ENCODE assay signal across 13 mouse cellular contexts in the genomic region with DNA sequence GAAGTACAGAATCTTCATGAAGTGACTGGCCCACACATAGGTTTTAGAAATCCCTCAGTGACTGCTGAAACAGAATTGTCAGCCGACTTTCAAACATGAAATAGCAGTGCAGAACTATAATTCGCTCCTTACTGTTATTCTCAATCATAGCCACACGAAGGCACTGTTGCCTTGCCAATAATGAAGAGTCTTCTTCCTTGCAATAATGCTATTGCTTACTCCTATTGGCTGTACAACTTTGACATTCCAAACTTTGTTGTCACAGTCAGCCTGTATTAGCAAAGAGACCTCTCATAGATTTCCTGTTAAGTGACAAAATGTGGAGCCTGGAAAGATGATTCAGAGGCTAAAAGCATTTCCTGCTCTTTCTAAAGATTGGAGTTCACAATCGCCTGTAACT. TPM values are rescaled to one million over a fixed set of nuclear protein-coding genes. Genes with fewer than 3 reads are reported as not detected.
A peak's percentile ranks its signal among the peaks of the same experiment; 100 is the strongest.
DNase-seq lines count a peak whose midpoint lies in the region; ATAC-seq and TF ChIP-seq lines count a peak whose summit lies in the region.
"Had no signal": no experiment of that assay in that cellular context is flagged by ENCODE, and none has a peak within 500 bp of the region (broad histone marks: within the 10 kb centered on the region; RNA-seq: fewer than 3 reads in every experiment).

No protein-coding gene starts in this region.

- no peak overlapping the region for H3K4me3 ChIP-seq in heart, adult 2 months
- H3K4me3 ChIP-seq: embryonic facial prominence, embryonic 12.5 days; neural tube, embryonic 13.5 days had no signal

- H3K27me3 ChIP-seq in heart, adult 2 months (ENCODE audit: control insufficient read depth, insufficient read depth, low read length): no peaks in the 10 kb centered on the region
- H3K27me3 ChIP-seq: embryonic facial prominence, embryonic 12.5 days; neural tube, embryonic 13.5 days had no signal

- no peak for TF ChIP-seq POLR2A in heart, adult 2 months (IDR thresholded peaks at IDR 0.05; ENCODE audit: insufficient read depth, low read depth, low read length)
- TF ChIP-seq POLR2A in brain, embryonic 14.5 days (IDR thresholded peaks at IDR 0.05; ENCODE audit: borderline replicate concordance, extremely low read depth, insufficient read depth, insufficient read length, poor library complexity, severe bottlenecking): no peak

- no peak overlapping the region for H3K27ac ChIP-seq in heart, adult 2 months
- H3K27ac ChIP-seq: embryonic facial prominence, embryonic 12.5 days; neural tube, embryonic 13.5 days had no signal

- H3K9ac ChIP-seq in heart, adult 2 months (ENCODE audit: low read depth, low read length): no peak overlapping the region
- H3K9ac ChIP-seq: embryonic facial prominence, embryonic 12.5 days; neural tube, embryonic 13.5 days had no signal

- no peaks in the 10 kb centered on the region for H3K79me2 ChIP-seq in heart, adult 2 months (replicated peaks; ENCODE audit: control insufficient read depth, insufficient read depth, low read length)

- TF ChIP-seq EP300 in heart, adult 2 months (IDR thresholded peaks at IDR 0.05; ENCODE audit: insufficient read depth, low read depth, low read length): no peak

- intact Hi-C loops in heart, adult 2 months (cut with DNase I): loop anchor here (1.0 to 10.0 kb wide), 4 partner anchors 164 to 344 kb away; a partner anchor contains a TSS
- intact Hi-C loops in heart, postnatal 25 days (cut with DNase I): loop anchor here (2.0 to 10.0 kb wide), 3 partner anchors 154 to 344 kb away; a partner anchor contains a TSS

- peak; percentile 81 for TF ChIP-seq CTCF in heart, adult 2 months (IDR thresholded peaks at IDR 0.05)
- TF ChIP-seq CTCF in brain, embryonic 14.5 days (IDR thresholded peaks at IDR 0.05; ENCODE audit: borderline replicate concordance, extremely low read depth, insufficient read depth, insufficient read length): peak; percentile 38; the same call in 1 of the 2 replicates

- H3K4me1 ChIP-seq in heart, adult 2 months (ENCODE audit: control insufficient read depth, insufficient read depth, low read length): no peaks in the 10 kb centered on the region
- H3K4me1 ChIP-seq: embryonic facial prominence, embryonic 12.5 days; neural tube, embryonic 13.5 days had no signal

- H3K36me3 ChIP-seq in heart, adult 2 months (ENCODE audit: control insufficient read depth, insufficient read depth, low read length): no peaks in the 10 kb centered on the region
- H3K36me3 ChIP-seq: embryonic facial prominence, embryonic 12.5 days; neural tube, embryonic 13.5 days had no signal

- 0 out of 2 replicates have a peak, but pooled peaks have one; percentile 39 for ATAC-seq in megakaryocyte progenitor cell, adult 5-6 weeks (replicated peaks; ENCODE audit: poor library complexity)

- no peak for DNase-seq in heart, adult 2 months
- DNase-seq in heart, postnatal 25 days (ENCODE audit: low spot score): no peak
- DNase-seq in lung, postnatal 10 days: peak; percentile 15
- no peak for DNase-seq in lung, postnatal 14 days
- peak; percentile 33 for DNase-seq in brain, embryonic 14.5 days (ENCODE audit: low read depth)
- DNase-seq in natural killer cell, adult 2 months (ENCODE audit: low spot score in 2 of 2): no peak
- no peak for DNase-seq in adrenal gland, adult 18-20 months (ENCODE audit: low spot score in 2 of 2)
- DNase-seq: thymus, postnatal 14 days had no signal

- WGBS in heart, adult 2 months: 33% methylated on average over 4 of the region's 4 CpGs

RNA-seq across cellular contexts. Expression of a gene that starts 7.3 kb away (rescaled TPM):
- not detected for total RNA-seq in heart, adult 2 months (2021)
- polyA plus RNA-seq in heart, adult 2 months (2012; rRNA removed): not detected in 2 replicates
- not detected for total RNA-seq in heart, postnatal 25 days (2021)
- not detected in 2 replicates for polyA plus RNA-seq in brain, embryonic 14.5 days (2012; rRNA removed)
- total RNA-seq in megakaryocyte progenitor cell, adult 5-6 weeks (2015): not detected in 2 replicates
- total RNA-seq in megakaryocyte progenitor cell, adult 5-6 weeks (2017): not detected in 2 replicates
- not detected for total RNA-seq in adrenal gland, adult 18-20 months (2021)
- polyA plus RNA-seq: embryonic facial prominence, embryonic 12.5 days; heart, embryonic 16.5 days; liver, embryonic 11.5 days; neural tube, embryonic 13.5 days had no signal

RNA-seq across cellular contexts. Expression of a gene that starts 15.0 kb away (rescaled TPM):
- not detected for total RNA-seq in heart, adult 2 months (2021)
- not detected in 2 replicates for polyA plus RNA-seq in heart, adult 2 months (2012; rRNA removed)
- total RNA-seq in heart, postnatal 25 days (2021): not detected
- not detected in 2 replicates for polyA plus RNA-seq in brain, embryonic 14.5 days (2012; rRNA removed)
- not detected in 2 replicates for total RNA-seq in megakaryocyte progenitor cell, adult 5-6 weeks (2015)
- not detected in 2 replicates for total RNA-seq in megakaryocyte progenitor cell, adult 5-6 weeks (2017)
- not detected for total RNA-seq in adrenal gland, adult 18-20 months (2021)
- polyA plus RNA-seq: embryonic facial prominence, embryonic 12.5 days; heart, embryonic 16.5 days; liver, embryonic 11.5 days; neural tube, embryonic 13.5 days had no signal

RNA-seq across cellular contexts. Expression of a gene that starts 24.0 kb away (rescaled TPM):
- not detected for total RNA-seq in heart, adult 2 months (2021)
- not detected in 2 replicates for polyA plus RNA-seq in heart, adult 2 months (2012; rRNA removed)
- not detected for total RNA-seq in heart, postnatal 25 days (2021)
- not detected in 2 replicates for polyA plus RNA-seq in brain, embryonic 14.5 days (2012; rRNA removed)
- total RNA-seq in megakaryocyte progenitor cell, adult 5-6 weeks (2015): not detected in 2 replicates
- total RNA-seq in megakaryocyte progenitor cell, adult 5-6 weeks (2017): not detected in 2 replicates
- total RNA-seq in adrenal gland, adult 18-20 months (2021): not detected
- polyA plus RNA-seq: embryonic facial prominence, embryonic 12.5 days; heart, embryonic 16.5 days; liver, embryonic 11.5 days; neural tube, embryonic 13.5 days had no signal

RNA-seq across cellular contexts. Expression of a gene that starts 36.5 kb away (rescaled TPM):
- not detected for total RNA-seq in heart, adult 2 months (2021)
- polyA plus RNA-seq in heart, adult 2 months (2012; rRNA removed): not detected in 2 replicates
- total RNA-seq in heart, postnatal 25 days (2021): not detected
- polyA plus RNA-seq in brain, embryonic 14.5 days (2012; rRNA removed): not detected in 2 replicates
- not detected in 2 replicates for total RNA-seq in megakaryocyte progenitor cell, adult 5-6 weeks (2015)
- not detected in 2 replicates for total RNA-seq in megakaryocyte progenitor cell, adult 5-6 weeks (2017)
- total RNA-seq in adrenal gland, adult 18-20 months (2021): not detected
- polyA plus RNA-seq: embryonic facial prominence, embryonic 12.5 days; heart, embryonic 16.5 days; liver, embryonic 11.5 days; neural tube, embryonic 13.5 days had no signal

RNA-seq across cellular contexts. Expression of a gene that starts 54.1 kb away (rescaled TPM):
- not detected for total RNA-seq in heart, adult 2 months (2021)
- not detected in 2 replicates for polyA plus RNA-seq in heart, adult 2 months (2012; rRNA removed)
- total RNA-seq in heart, postnatal 25 days (2021): not detected
- polyA plus RNA-seq in brain, embryonic 14.5 days (2012; rRNA removed): not detected in 2 replicates
- total RNA-seq in megakaryocyte progenitor cell, adult 5-6 weeks (2015): not detected in 2 replicates
- not detected in 2 replicates for total RNA-seq in megakaryocyte progenitor cell, adult 5-6 weeks (2017)
- total RNA-seq in adrenal gland, adult 18-20 months (2021): not detected
- polyA plus RNA-seq: embryonic facial prominence, embryonic 12.5 days; heart, embryonic 16.5 days; liver, embryonic 11.5 days; neural tube, embryonic 13.5 days had no signal

Comparison
In these comparisons a context has a peak if more than half of its experiments do, and no peak if none do; other contexts are left out.
1. DNase-seq: peak in lung, postnatal 10 days (single experiment) and brain, embryonic 14.5 days (single experiment); none in heart, adult 2 months (0 of 2), heart, postnatal 25 days (single experiment), lung, postnatal 14 days (single experiment), natural killer cell, adult 2 months (0 of 2) and adrenal gland, adult 18-20 months (0 of 2).